In the genomic region with DNA sequence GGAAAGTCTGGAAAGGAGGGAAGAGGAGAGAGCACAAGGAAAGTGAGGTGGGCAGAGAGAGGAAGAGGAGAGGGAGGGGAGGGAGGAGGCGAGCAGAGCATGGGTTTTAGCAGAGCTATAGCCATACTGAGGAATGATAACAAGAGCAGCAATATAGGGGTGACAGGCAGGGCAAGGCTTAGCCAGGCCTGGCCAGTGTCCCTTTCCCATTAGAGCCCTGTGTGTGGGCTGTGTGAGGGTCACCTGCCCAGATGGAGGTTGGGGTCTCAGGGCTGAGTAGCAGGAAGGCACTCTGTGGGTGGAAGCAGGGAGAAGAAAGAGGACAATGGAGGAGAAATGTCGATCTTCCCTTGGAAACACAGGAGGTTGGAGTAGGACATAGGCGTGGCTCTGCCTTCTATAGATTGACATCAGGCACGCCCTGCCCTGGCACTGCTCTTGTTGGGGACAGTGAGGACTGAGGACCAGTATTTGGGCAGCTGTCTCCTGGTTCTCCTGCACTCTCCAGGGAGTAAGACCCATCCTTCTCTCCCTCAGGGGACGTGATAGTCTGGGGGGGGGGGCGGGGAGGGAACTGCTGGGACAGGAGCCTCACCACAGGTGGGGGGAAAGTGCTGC, we compare ENCODE assay signal across 9 mouse cellular contexts. TPM values are rescaled to one million over a fixed set of nuclear protein-coding genes. Genes with fewer than 3 reads are reported as not detected.
DNase-seq lines count a peak whose midpoint lies in the region; ATAC-seq and TF ChIP-seq lines count a peak whose summit lies in the region.
"Had no signal": no experiment of that assay in that cellular context is flagged by ENCODE, and none has a peak within 500 bp of the region (broad histone marks: within the 10 kb centered on the region; RNA-seq: fewer than 3 reads in every experiment).

No protein-coding gene starts in this region.

- H3K9me3 ChIP-seq in limb, embryonic 14.5 days (ENCODE audit: control insufficient read depth, low read length) = no peaks in the 10 kb centered on the region
- no peaks in the 10 kb centered on the region for H3K9me3 ChIP-seq in neural tube, embryonic 15.5 days (replicated peaks)

- no peak for DNase-seq in cerebellum, adult 2 months
- DNase-seq in cerebellum, adult 8-10 months = no peak
- DNase-seq in thymus, postnatal 25 days = peak; percentile 21
- DNase-seq in thymus, adult 18-20 months = no peak
- DNase-seq in limb, embryonic 14.5 days (ENCODE audit: low spot score) = no peak
- no peak for DNase-seq in testis, postnatal 14 days (ENCODE audit: low spot score)
- DNase-seq in spleen, adult 12 weeks (ENCODE audit: low spot score) = no peak

- H3K27ac ChIP-seq in cerebellum, adult 2 months (ENCODE audit: insufficient read depth, low read length) = no peak overlapping the region
- peak overlapping the region; percentile 58 for H3K27ac ChIP-seq in limb, embryonic 14.5 days (replicated peaks; ENCODE audit: low read depth, low read length)
- H3K27ac ChIP-seq in neural tube, embryonic 15.5 days (replicated peaks) = peak overlapping the region; percentile 70

- H3K4me2 ChIP-seq in limb, embryonic 14.5 days (replicated peaks; ENCODE audit: low read depth, low read length, severe bottlenecking) = peak overlapping the region; percentile 56
- peak overlapping the region; percentile 86 for H3K4me2 ChIP-seq in neural tube, embryonic 15.5 days

- peak overlapping the region; percentile 49 for H3K9ac ChIP-seq in limb, embryonic 14.5 days (ENCODE audit: low read depth, low read length, severe bottlenecking)
- H3K9ac ChIP-seq in neural tube, embryonic 15.5 days (replicated peaks) = peak overlapping the region; percentile 55

- H3K4me1 ChIP-seq in cerebellum, adult 2 months (ENCODE audit: control insufficient read depth, insufficient read depth, low read length) = peaks cover 26% of the 10 kb centered on the region
- H3K4me1 ChIP-seq in limb, embryonic 14.5 days (ENCODE audit: control insufficient read depth, insufficient read depth, low read length) = peaks cover 12% of the 10 kb centered on the region
- H3K4me1 ChIP-seq in neural tube, embryonic 15.5 days = peaks cover 29% of the 10 kb centered on the region

- TF ChIP-seq CTCF in cerebellum, adult 2 months (IDR thresholded peaks at IDR 0.05; ENCODE audit: borderline replicate concordance, insufficient read depth, low read depth, low read length) = no peak

- H3K27me3 ChIP-seq in cerebellum, adult 2 months (ENCODE audit: control insufficient read depth, insufficient read depth, low read length) = no peaks in the 10 kb centered on the region
- no peaks in the 10 kb centered on the region for H3K27me3 ChIP-seq in limb, embryonic 14.5 days (ENCODE audit: control insufficient read depth, insufficient read depth, low read length)
- H3K27me3 ChIP-seq in neural tube, embryonic 15.5 days (replicated peaks) = no peaks in the 10 kb centered on the region

- ATAC-seq in limb, embryonic 14.5 days (ENCODE audit: low FRiP score, low read depth) = peak; percentile 5; the same call in 1 of the 2 replicates
- peak; percentile 68 for ATAC-seq in neural tube, embryonic 15.5 days (ENCODE audit: low FRiP score)

- no peaks in the 10 kb centered on the region for H3K36me3 ChIP-seq in limb, embryonic 14.5 days (ENCODE audit: control insufficient read depth, insufficient read depth, low read length)
- H3K36me3 ChIP-seq in neural tube, embryonic 15.5 days = peaks cover 6% of the 10 kb centered on the region; the same call in 1 of the 2 replicates

- no peak for TF ChIP-seq POLR2A in cerebellum, adult 2 months (IDR thresholded peaks at IDR 0.05; ENCODE audit: borderline replicate concordance, insufficient read depth, low read length)
- TF ChIP-seq POLR2A in limb, embryonic 14.5 days (IDR thresholded peaks at IDR 0.05; ENCODE audit: borderline replicate concordance, extremely low read depth, insufficient read depth, insufficient read length) = no peak

- WGBS in cerebellum, adult 2 months = 28% methylated on average over 6 of the region's 6 CpGs
- WGBS in limb, embryonic 14.5 days = 16% methylated on average over 6 of the region's 6 CpGs
- WGBS in neural tube, embryonic 15.5 days = 15% methylated on average over 6 of the region's 6 CpGs

- peak overlapping the region; percentile 29 for H3K4me3 ChIP-seq in cerebellum, adult 2 months (replicated peaks; ENCODE audit: insufficient read depth, low read depth, low read length)
- H3K4me3 ChIP-seq in limb, embryonic 14.5 days (replicated peaks; ENCODE audit: low read length) = peak overlapping the region; percentile 38
- peak overlapping the region; percentile 53 for H3K4me3 ChIP-seq in neural tube, embryonic 15.5 days (replicated peaks)

RNA-seq across cellular contexts. Expression of a gene that starts 0.8 kb away (rescaled TPM):
- 4.0 and 4.4 TPM in 2 replicates for polyA plus RNA-seq in cerebellum, adult 2 months (2012; rRNA removed)
- 2.1 and 3.0 TPM in 2 replicates for polyA plus RNA-seq in limb, embryonic 14.5 days (2012; rRNA removed)
- 1.5 and 1.9 TPM in 2 replicates for polyA plus RNA-seq in limb, embryonic 14.5 days (2014; fragmentation: Nextera tagmentation; extraction: Ambion mirVana)
- 7.9 and 9.6 TPM in 2 replicates for polyA plus RNA-seq in neural tube, embryonic 15.5 days (2015; fragmentation: Nextera tagmentation; extraction: Ambion mirVana)
- polyA plus RNA-seq: erythroblast, embryonic 14.5 days had no signal

RNA-seq across cellular contexts. Expression of a gene that starts 16.7 kb away (rescaled TPM):
- polyA plus RNA-seq in cerebellum, adult 2 months (2012; rRNA removed) = not detected in 2 replicates
- polyA plus RNA-seq in limb, embryonic 14.5 days (2012; rRNA removed) = not detected in 2 replicates
- not detected in 2 replicates for polyA plus RNA-seq in limb, embryonic 14.5 days (2014; fragmentation: Nextera tagmentation; extraction: Ambion mirVana)
- polyA plus RNA-seq in neural tube, embryonic 15.5 days (2015; fragmentation: Nextera tagmentation; extraction: Ambion mirVana) = not detected in 2 replicates
- polyA plus RNA-seq: erythroblast, embryonic 14.5 days had no signal

RNA-seq across cellular contexts. Expression of a gene that starts 26.7 kb away (rescaled TPM):
- polyA plus RNA-seq in cerebellum, adult 2 months (2012; rRNA removed) = 32.4 and 35.6 TPM in 2 replicates
- polyA plus RNA-seq in limb, embryonic 14.5 days (2012; rRNA removed) = 60.4 and 70.7 TPM in 2 replicates
- 51.3 and 52.4 TPM in 2 replicates for polyA plus RNA-seq in limb, embryonic 14.5 days (2014; fragmentation: Nextera tagmentation; extraction: Ambion mirVana)
- polyA plus RNA-seq in neural tube, embryonic 15.5 days (2015; fragmentation: Nextera tagmentation; extraction: Ambion mirVana) = 37.2 and 37.5 TPM in 2 replicates
- polyA plus RNA-seq: erythroblast, embryonic 14.5 days had no signal

RNA-seq across cellular contexts. Expression of a gene that starts 39.2 kb away (rescaled TPM):
- 10.8 and 12.5 TPM in 2 replicates for polyA plus RNA-seq in cerebellum, adult 2 months (2012; rRNA removed)
- polyA plus RNA-seq in limb, embryonic 14.5 days (2012; rRNA removed) = 14.0 and 16.9 TPM in 2 replicates
- polyA plus RNA-seq in limb, embryonic 14.5 days (2014; fragmentation: Nextera tagmentation; extraction: Ambion mirVana) = 5.4 and 5.5 TPM in 2 replicates
- polyA plus RNA-seq in neural tube, embryonic 15.5 days (2015; fragmentation: Nextera tagmentation; extraction: Ambion mirVana) = 5.5 and 7.7 TPM in 2 replicates

RNA-seq across cellular contexts. Expression of a gene that starts 39.5 kb away (rescaled TPM):
- 70.7 and 79.2 TPM in 2 replicates for polyA plus RNA-seq in cerebellum, adult 2 months (2012; rRNA removed)
- 82.8 and 98.4 TPM in 2 replicates for polyA plus RNA-seq in limb, embryonic 14.5 days (2012; rRNA removed)
- polyA plus RNA-seq in limb, embryonic 14.5 days (2014; fragmentation: Nextera tagmentation; extraction: Ambion mirVana) = 42.8 and 52.7 TPM in 2 replicates
- 49.8 and 53.8 TPM in 2 replicates for polyA plus RNA-seq in neural tube, embryonic 15.5 days (2015; fragmentation: Nextera tagmentation; extraction: Ambion mirVana)
